Mouse (Mus musculus) stomach, embryonic 14.5 days (tissue): ENCODE data around the gene Hist1h2ae. TPM values are rescaled to one million over a fixed set of nuclear protein-coding genes. Genes with fewer than 3 reads are reported as not detected.
"Not testable (repeated sequence)": the region's sequence is repeated elsewhere in the genome, so short reads cannot be mapped to it uniquely, and the experiment has no call there.

ENCODE experiments used
- ATAC-seq: fragments of 200-750 bp; cut with Nextera tagmentation; 2 replicates; pipeline ENCODE4 v1.8.0; 2017; ENCODE audit warnings: low read depth, moderate TSS enrichment; ENCODE audit not compliant: insufficient number of reproducible peaks, insufficient read depth, low FRiP score
- H3K27ac ChIP-seq: fragments of 300-500 bp; sonication (generic); 2 replicates; pipeline ENCODE4 v1.5.1; 2014; ENCODE audit warnings: mild to moderate bottlenecking, low read length, moderate library complexity, mixed read lengths
- H3K27me3 ChIP-seq: fragments of 300-500 bp; sonication (generic); 2 replicates; pipeline ENCODE4 v1.6.1; 2014; ENCODE audit warnings: low read length, control low read depth, mixed read lengths; ENCODE audit not compliant: control insufficient read depth, insufficient read depth
- H3K36me3 ChIP-seq: fragments of 300-500 bp; sonication (generic); 2 replicates; pipeline ENCODE4 v1.6.1; 2014; ENCODE audit warnings: mild to moderate bottlenecking, control low read depth, low read length, moderate library complexity, mixed read lengths; ENCODE audit not compliant: control insufficient read depth, insufficient read depth
- H3K4me1 ChIP-seq: fragments of 300-500 bp; sonication (generic); 2 replicates; pipeline ENCODE4 v1.6.1; 2014; ENCODE audit warnings: low read length, control low read depth, mixed read lengths; ENCODE audit not compliant: control insufficient read depth, insufficient read depth
- H3K4me2 ChIP-seq: fragments of 300-500 bp; sonication (generic); replicated peaks from 2 replicates; pipeline ENCODE4 v1.6.1; 2014; ENCODE audit warnings: low read depth, low read length, control low read depth
- H3K4me3 ChIP-seq: fragments of 300-500 bp; sonication (generic); 2 replicates; pipeline ENCODE4 v1.5.1; 2014; ENCODE audit warnings: low read depth, low read length, control low read depth
- H3K9ac ChIP-seq: fragments of 300-500 bp; sonication (generic); replicated peaks from 2 replicates; pipeline ENCODE4 v1.6.1; 2014; ENCODE audit warnings: low read depth, mild to moderate bottlenecking, control low read depth, low read length, moderate library complexity, mixed read lengths
- H3K9me3 ChIP-seq: fragments of 300-500 bp; sonication (generic); 2 replicates; pipeline ENCODE4 v1.6.1; 2016; ENCODE audit warnings: low read depth, low read length, control low read depth; ENCODE audit not compliant: control insufficient read depth
- WGBS: fragments of 180-500 bp; shearing (Covaris S2); extraction: QIAGEN DNeasy Blood & Tissue Kit; methylation state at CpG from one replicate; pipeline ENCODE4 v1.1.7; 2014; 5-methylcytosine and 5-hydroxymethylcytosine counted together
- polyA plus RNA-seq: library from polyadenylated mRNA; unstranded; fragments of >200 nt; fragmentation: Nextera tagmentation; extraction: Ambion mirVana; gene quantifications from 2 replicates; pipeline ENCODE4 v1.2.1, GENCODE M21; 2014

The Hist1h2ae gene
- polyA plus RNA-seq, 1 experiment from 2014 or later = 109 TPM

DNA sequence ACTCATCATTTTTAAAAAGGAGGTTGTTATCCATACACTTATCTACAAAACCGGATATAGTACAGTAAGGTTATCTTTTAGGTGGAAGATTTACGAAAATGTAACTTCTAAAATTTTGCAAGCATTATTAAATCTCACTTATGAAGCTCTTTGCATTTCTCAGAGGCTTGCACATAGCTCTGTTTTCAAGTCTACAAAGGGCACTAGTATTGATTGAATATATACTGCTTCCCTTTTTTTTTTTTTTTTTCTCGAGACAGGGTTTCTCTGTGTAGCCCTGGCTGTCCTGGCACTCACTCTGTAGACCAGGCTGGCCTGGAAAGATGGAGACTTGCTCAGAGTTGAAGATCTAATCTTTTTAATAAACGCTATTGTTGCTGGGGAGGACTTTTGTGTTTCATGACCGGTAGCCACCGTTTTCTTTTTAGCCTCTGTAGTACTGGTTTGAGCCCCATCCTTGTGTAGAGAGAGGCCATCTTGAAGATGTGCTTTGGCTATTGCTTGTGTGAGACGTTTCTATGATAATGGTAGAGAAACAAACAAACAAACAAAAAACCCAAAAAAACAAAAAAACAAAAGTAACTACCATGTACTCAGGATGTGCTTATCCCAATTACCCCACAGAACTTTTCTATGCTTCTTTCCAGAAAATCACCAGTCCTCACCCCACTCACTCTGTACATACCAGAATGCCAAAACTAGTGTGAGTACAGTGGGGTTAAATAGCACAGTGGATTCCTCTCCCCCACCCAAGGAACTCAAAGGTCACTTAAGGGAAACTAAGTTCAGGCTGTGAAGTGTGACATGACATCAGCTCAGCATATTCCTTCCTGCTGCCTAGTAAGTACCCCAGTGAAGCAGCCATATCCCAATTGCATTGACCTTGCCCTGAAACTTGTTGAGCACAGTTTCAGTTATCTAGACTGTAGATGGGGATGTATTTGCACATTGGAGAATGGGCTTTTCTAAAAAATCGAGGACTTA, 18.8 kb downstream of the Hist1h2ae start:
- peak overlapping the region; percentile 88 for H3K27ac ChIP-seq
- peaks cover 11% of the 10 kb centered on the region; the same call in 1 of the 2 replicates for H3K4me1 ChIP-seq
- H3K27me3 ChIP-seq = no peaks in the 10 kb centered on the region
- peak overlapping the region; percentile 39; the same call in 1 of the 2 replicates for H3K4me3 ChIP-seq
- H3K9me3 ChIP-seq = no peaks in the 10 kb centered on the region
- no peaks in the 10 kb centered on the region for H3K36me3 ChIP-seq
- ATAC-seq = no peak
- WGBS = 46% methylated on average over 8 of the region's 8 CpGs
- H3K4me2 ChIP-seq = peak overlapping the region; percentile 56
- no peak overlapping the region for H3K9ac ChIP-seq

DNA sequence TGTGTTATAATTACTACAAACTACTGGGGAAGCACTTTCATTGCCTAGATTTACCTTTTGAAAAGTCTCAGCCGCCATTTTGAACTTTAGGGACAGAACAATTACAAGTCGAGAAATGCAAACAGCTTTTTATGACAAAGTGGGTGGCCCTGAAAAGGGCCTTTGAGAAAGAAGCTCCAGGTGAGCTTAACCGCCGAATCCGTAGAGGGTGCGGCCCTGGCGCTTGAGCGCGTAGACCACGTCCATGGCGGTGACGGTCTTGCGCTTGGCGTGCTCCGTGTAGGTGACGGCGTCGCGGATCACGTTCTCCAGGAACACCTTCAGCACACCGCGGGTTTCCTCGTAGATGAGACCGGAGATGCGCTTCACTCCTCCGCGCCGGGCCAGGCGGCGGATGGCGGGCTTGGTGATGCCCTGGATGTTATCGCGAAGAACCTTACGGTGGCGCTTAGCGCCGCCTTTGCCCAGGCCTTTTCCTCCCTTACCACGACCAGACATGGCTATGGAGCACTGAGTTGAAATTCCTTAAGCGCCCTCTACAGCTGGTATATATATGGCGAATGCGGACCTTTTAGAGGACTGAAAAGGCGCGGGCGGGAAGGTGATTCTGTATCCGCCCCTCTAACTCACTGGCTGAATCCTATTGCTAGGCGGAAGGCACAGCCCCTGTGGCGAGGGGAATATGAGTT, 19.7 kb downstream of the Hist1h2ae start, which contains the start of gene Hist1h4f:
Gene Hist1h4f, minus strand, starts transcription at position 503 of the 689 bp plus-strand sequence.
- peak within 1 kb of the TSS; percentile 88 for H3K27ac ChIP-seq
- H3K9ac ChIP-seq = peak within 1 kb of the TSS; percentile 55
- H3K27me3 ChIP-seq, H3K9me3 ChIP-seq, H3K4me1 ChIP-seq, H3K36me3 ChIP-seq: not testable (repeated sequence)
- peak; percentile 81 for ATAC-seq
- peak within 1 kb of the TSS; percentile 39 for H3K4me3 ChIP-seq
- WGBS = under 1% methylated on average over 47 of the region's 47 CpGs
- H3K4me2 ChIP-seq = peak within 1 kb of the TSS; percentile 56

DNA sequence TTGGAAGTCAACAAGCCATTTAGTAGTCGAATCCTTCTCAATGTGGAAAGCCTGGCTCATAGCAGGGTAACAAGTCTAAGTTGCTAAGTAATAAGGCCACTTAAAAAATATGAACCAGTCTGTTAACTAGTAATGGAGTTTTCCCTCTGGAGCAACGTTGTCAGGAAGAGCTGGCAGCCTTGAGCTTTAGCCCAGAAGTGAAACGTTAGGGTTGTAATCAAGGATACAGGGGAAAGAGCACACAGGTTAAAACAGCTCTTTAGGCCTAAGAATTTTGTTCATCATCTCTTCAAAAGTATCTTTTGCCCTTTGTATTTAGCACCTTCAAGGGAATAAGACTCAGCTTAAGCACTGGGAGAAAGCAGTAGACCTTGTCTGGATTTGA, 20.3 kb downstream of the Hist1h2ae start:
- WGBS = 5% methylated on average over 3 of the region's 3 CpGs
- Histone ChIP-seq H3K27ac (peak overlapping the region; percentile 88), H3K4me1 (peaks cover 8% of the 10 kb centered on the region; the same call in 1 of the 2 replicates), H3K4me3 (peak overlapping the region; percentile 39), H3K9ac (peak overlapping the region; percentile 55), H3K36me3 (no peaks in the 10 kb centered on the region), H3K4me2 (peak overlapping the region; percentile 56), H3K9me3 (no peaks in the 10 kb centered on the region), H3K27me3 (no peaks in the 10 kb centered on the region)
- ATAC-seq = no peak

DNA sequence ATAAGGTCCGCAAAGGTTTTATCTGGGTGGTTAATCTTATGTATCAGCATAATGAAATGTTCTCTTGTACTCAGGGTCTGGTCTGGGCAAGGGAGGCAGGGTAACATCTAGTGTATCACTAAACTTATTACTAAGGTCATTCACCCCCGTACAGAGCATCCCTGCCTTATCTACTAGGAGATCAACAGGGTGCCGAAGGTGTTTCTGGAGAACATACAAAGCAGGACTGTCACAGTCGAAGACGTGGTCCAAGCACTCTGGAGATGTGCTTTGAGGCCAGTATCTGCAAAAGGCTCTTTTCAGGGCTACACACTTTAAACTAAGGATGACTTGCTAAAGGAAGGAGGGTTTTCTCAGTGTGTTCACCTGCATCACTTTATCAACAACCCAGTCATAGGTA, 24.3 kb downstream of the Hist1h2ae start:
- H3K4me2 ChIP-seq = no peak overlapping the region
- H3K4me3 ChIP-seq = no peak overlapping the region
- no peaks in the 10 kb centered on the region for H3K9me3 ChIP-seq
- no peaks in the 10 kb centered on the region for H3K4me1 ChIP-seq
- no peaks in the 10 kb centered on the region for H3K36me3 ChIP-seq
- H3K9ac ChIP-seq = no peak overlapping the region
- no peaks in the 10 kb centered on the region for H3K27me3 ChIP-seq
- H3K27ac ChIP-seq = no peak overlapping the region
- 66% methylated on average over 5 of the region's 5 CpGs for WGBS
- no peak for ATAC-seq

DNA sequence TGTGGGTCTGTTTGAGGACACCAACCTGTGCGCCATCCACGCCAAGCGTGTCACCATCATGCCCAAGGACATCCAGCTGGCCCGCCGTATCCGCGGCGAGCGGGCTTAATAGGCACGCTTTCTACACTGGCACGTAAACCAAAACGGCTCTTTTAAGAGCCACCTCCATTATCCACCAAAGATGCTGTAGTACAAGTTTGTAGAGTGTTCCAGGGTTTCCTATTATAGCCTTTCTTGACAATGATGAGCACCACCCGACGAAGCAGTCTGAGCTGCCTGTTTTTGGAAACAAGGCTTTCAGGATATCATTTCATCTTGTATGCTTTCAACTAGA, 26.3 kb downstream of the Hist1h2ae start:
- H3K4me1 ChIP-seq, ATAC-seq, H3K27me3 ChIP-seq, H3K9ac ChIP-seq, H3K9me3 ChIP-seq, H3K36me3 ChIP-seq: not testable (repeated sequence)
- Histone ChIP-seq H3K27ac (peak overlapping the region; percentile 94), H3K4me2 (peak overlapping the region; percentile 28; the same call in 1 of the 2 replicates), H3K4me3 (peak overlapping the region; percentile 32)
- WGBS = 1% methylated on average over 11 of the region's 14 CpGs

DNA sequence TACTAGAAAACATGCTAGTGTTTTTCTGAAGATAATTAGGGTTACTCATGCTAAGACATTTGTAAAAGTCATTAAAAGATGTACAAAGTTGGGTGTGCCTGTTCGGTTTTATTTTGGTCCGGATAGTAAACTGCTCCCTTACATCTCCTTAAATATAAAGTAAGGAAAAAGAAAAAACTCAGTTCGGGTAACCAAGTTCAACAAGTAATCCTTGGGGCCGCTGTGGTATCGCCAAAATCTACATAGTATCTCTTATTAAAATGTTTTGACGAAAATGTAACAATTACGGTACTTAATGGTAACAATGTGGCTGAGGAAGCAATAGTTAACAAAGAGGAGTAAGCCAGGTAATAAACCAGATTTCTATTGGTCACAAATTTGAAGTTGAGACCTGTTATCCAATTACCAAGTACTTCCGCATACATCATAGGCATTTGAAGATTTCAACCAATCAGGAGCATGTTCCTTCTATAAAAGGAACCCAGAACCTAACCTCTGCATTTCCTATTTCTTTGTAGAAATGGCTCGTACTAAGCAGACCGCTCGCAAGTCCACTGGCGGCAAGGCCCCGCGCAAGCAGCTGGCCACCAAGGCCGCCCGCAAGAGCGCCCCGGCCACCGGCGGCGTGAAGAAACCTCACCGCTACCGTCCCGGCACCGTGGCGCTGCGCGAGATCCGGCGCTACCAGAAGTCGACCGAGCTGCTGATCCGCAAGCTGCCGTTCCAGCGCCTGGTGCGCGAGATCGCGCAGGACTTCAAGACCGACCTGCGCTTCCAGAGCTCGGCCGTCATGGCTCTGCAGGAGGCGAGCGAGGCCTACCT, 26.8 kb downstream of the Hist1h2ae start, which contains the start of gene Hist1h3f:
Gene Hist1h3f, plus strand, starts transcription at position 88 of the 822 bp plus-strand sequence.
- Histone ChIP-seq H3K9ac (peak within 1 kb of the TSS; percentile 57), H3K36me3 (no peaks in the 10 kb centered on the region), H3K4me3 (peak within 1 kb of the TSS; percentile 38), H3K4me2 (peak within 1 kb of the TSS; percentile 59), H3K27me3 (no peaks in the 10 kb centered on the region), H3K4me1 (no peaks in the 10 kb centered on the region), H3K27ac (peak within 1 kb of the TSS; percentile 94), H3K9me3 (no peaks in the 10 kb centered on the region)
- ATAC-seq = peak; percentile 91
- WGBS = under 1% methylated on average over 24 of the region's 45 CpGs

DNA sequence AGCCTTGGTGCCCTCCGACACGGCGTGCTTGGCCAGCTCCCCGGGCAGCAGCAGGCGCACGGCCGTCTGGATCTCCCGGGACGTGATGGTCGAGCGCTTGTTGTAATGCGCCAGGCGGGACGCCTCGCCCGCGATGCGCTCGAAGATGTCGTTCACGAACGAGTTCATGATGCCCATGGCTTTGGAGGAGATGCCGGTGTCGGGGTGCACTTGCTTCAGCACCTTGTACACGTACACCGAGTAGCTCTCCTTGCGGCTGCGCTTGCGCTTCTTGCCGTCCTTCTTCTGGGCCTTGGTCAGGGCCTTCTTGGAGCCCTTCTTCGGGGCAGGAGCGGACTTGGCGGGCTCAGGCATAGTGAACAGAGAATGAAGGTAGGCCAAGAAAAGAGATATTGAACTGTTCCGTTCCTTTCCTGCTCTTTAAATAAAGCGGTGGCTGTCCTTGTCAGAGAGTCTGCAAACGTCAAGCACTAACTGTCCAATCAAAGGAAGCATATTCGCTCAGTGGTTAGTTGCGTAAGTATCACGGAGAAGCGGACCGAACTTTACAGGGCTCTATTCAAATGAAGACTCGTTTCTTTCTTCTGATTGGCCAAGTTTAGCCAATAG, 27.9 kb downstream of the Hist1h2ae start, which contains the start of gene Hist1h2bh:
Gene Hist1h2bh, minus strand, starts transcription at position 394 of the 609 bp plus-strand sequence.
- not testable (repeated sequence) for H3K27me3 ChIP-seq, H3K9me3 ChIP-seq, H3K36me3 ChIP-seq, H3K4me1 ChIP-seq
- Histone ChIP-seq H3K27ac (peak within 1 kb of the TSS; percentile 94), H3K9ac (peak within 1 kb of the TSS; percentile 57), H3K4me2 (peak within 1 kb of the TSS; percentile 59), H3K4me3 (peak within 1 kb of the TSS; percentile 38)
- peak; percentile 96 for ATAC-seq
- under 1% methylated on average over 26 of the region's 42 CpGs for WGBS
